25 mouse cellular contexts compared by ENCODE assay signal in genomic region chr2:77376823-77377222, GRCm38 (mm10).
"Had no signal": no experiment of that assay in that cellular context is flagged by ENCODE, and none has a peak within 500 bp of the region (broad histone marks: within the 10 kb centered on the region; RNA-seq: fewer than 3 reads in every experiment).

No protein-coding gene starts in this region.

- H3K9me3 ChIP-seq: heart, embryonic 13.5 days; heart, embryonic 15.5 days; hindbrain, embryonic 15.5 days; kidney, embryonic 15.5 days; limb, embryonic 10.5 days; liver, embryonic 13.5 days had no signal

- H3K27ac ChIP-seq: gastrocnemius, adult 2 months; heart, adult 2 months; heart, embryonic 13.5 days; heart, embryonic 15.5 days; hindbrain, embryonic 13.5 days; hindbrain, embryonic 15.5 days; hindbrain, postnatal 0 days; kidney, embryonic 15.5 days; kidney, postnatal 0 days; left cerebral cortex, adult 2 months; limb, embryonic 10.5 days; limb, embryonic 12.5 days; liver, embryonic 13.5 days had no signal

- H3K4me2 ChIP-seq: heart, embryonic 11.5 days; heart, embryonic 13.5 days; heart, embryonic 15.5 days; hindbrain, embryonic 13.5 days; hindbrain, embryonic 15.5 days; kidney, embryonic 15.5 days; limb, embryonic 12.5 days; liver, embryonic 11.5 days; liver, embryonic 13.5 days had no signal

- H3K9ac ChIP-seq: heart, embryonic 13.5 days; heart, embryonic 15.5 days; hindbrain, embryonic 13.5 days; hindbrain, embryonic 15.5 days; kidney, embryonic 15.5 days; limb, embryonic 12.5 days; liver, embryonic 13.5 days had no signal

- H3K4me1 ChIP-seq: heart, embryonic 13.5 days; heart, embryonic 15.5 days; limb, embryonic 10.5 days; limb, embryonic 12.5 days; liver, embryonic 13.5 days had no signal

- H3K27me3 ChIP-seq: heart, embryonic 13.5 days; heart, embryonic 15.5 days; hindbrain, embryonic 13.5 days; hindbrain, embryonic 15.5 days; kidney, embryonic 15.5 days; limb, embryonic 12.5 days; liver, embryonic 13.5 days had no signal

- H3K36me3 ChIP-seq: heart, embryonic 13.5 days; heart, embryonic 15.5 days; hindbrain, embryonic 13.5 days; hindbrain, embryonic 15.5 days; kidney, embryonic 15.5 days; limb, embryonic 10.5 days; limb, embryonic 12.5 days; liver, embryonic 13.5 days had no signal

- DNase-seq: gastrocnemius, adult 2 months; gastrocnemius, postnatal 14 days; gastrocnemius, postnatal 36 days; heart, adult 11 months; heart, adult 2 months; heart, postnatal 14 days; heart, postnatal 36 days; kidney, adult 2 months; kidney, adult 9 months; kidney, postnatal 14 days; kidney, postnatal 36 days; liver; liver, embryonic 13.5 days had no signal

- H3K4me3 ChIP-seq: gastrocnemius, adult 2 months; heart, adult 2 months; heart, embryonic 13.5 days; heart, embryonic 15.5 days; hindbrain, embryonic 13.5 days; hindbrain, embryonic 15.5 days; kidney, embryonic 15.5 days; left cerebral cortex, adult 2 months; limb, embryonic 10.5 days; limb, embryonic 12.5 days; liver, embryonic 13.5 days had no signal

- ATAC-seq: hindbrain, postnatal 0 days had no signal
